Mouse (Mus musculus): ENCODE data around the gene Stab1. TPM values are rescaled to one million over a fixed set of nuclear protein-coding genes. Genes with fewer than 3 reads are reported as not detected.

The Stab1 gene
- polyA plus RNA-seq, 1 experiment = 41.5 TPM

DNA sequence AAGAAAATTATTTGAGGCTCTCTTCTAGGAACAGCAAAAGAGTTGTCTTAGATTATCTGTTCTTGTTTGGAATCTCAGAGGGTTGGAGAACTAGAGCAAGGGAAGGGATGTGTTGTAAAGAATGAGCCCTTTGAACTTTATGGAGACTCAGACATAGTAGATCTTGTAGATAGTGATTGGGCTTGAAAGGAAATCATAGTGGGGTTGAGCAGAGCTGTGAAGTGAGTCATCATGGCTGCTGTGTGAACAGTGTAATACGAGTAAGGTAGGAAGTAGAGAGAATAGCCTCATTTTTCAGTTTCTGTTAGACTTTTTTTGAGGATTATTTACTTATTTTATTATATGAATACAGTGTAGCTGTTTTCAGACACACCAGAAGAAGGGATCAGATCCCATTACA lies 78.5 kb downstream of the Stab1 start:
- Histone ChIP-seq H3K27ac (ENCODE audit: insufficient read depth, low read depth, low read length) (no peak overlapping the region), H3K4me3 (ENCODE audit: insufficient read depth, low read depth, low read length) (no peak overlapping the region), H3K27me3 (replicated peaks; ENCODE audit: control insufficient read depth, insufficient read depth, low read length) (no peaks in the 10 kb centered on the region), H3K4me1 (ENCODE audit: control insufficient read depth, insufficient read depth, low read length) (no peaks in the 10 kb centered on the region), H3K36me3 (ENCODE audit: control insufficient read depth, insufficient read depth, low read length) (peaks cover 5% of the 10 kb centered on the region)
- no peak for TF ChIP-seq CTCF (conservative IDR thresholded peaks at IDR 0.05; ENCODE audit: insufficient read depth, insufficient read length, low read depth, low read length)
- TF ChIP-seq POLR2A (IDR thresholded peaks at IDR 0.05; ENCODE audit: low read depth, low read length) = no peak
- DNase-seq = no peak
- 76% methylated on average over 1 of the region's 1 CpGs for WGBS

Other genes with a start within 250 kb of the Stab1 start
- 0.43 and 0.56 TPM in 2 replicates for gene Itih3, start 244.9 kb downstream of the Stab1 start, polyA plus RNA-seq (2012; rRNA removed)
- gene Itih1, start 225.4 kb downstream of the Stab1 start, polyA plus RNA-seq (2012; rRNA removed) = 1.1 and 1.3 TPM in 2 replicates
- 5.3 and 6.2 TPM in 2 replicates for gene Nek4, start 217.3 kb downstream of the Stab1 start, polyA plus RNA-seq (2012; rRNA removed)
- 14.9 and 17.6 TPM in 2 replicates for gene Glt8d1, start 167.2 kb downstream of the Stab1 start, polyA plus RNA-seq (2012; rRNA removed)
- gene Spcs1, start 167.0 kb downstream of the Stab1 start, polyA plus RNA-seq (2012; rRNA removed) = 194 and 262 TPM in 2 replicates
- gene Pbrm1, start 149.5 kb downstream of the Stab1 start, polyA plus RNA-seq (2012; rRNA removed) = 10.3 and 11.2 TPM in 2 replicates
- 10.1 and 14.3 TPM in 2 replicates for gene Gnl3, start 149.5 kb downstream of the Stab1 start, polyA plus RNA-seq (2012; rRNA removed)
- 128 and 158 TPM in 2 replicates for gene Smim4, start 39.7 kb downstream of the Stab1 start, polyA plus RNA-seq (2012; rRNA removed)
- gene Nt5dc2, start 37.6 kb downstream of the Stab1 start, polyA plus RNA-seq (2012; rRNA removed) = 56.2 and 62.4 TPM in 2 replicates
- 2.1 and 9.1 TPM in 2 replicates for gene Tnnc1, start 39.7 kb upstream of the Stab1 start, polyA plus RNA-seq (2012; rRNA removed)
- gene Nisch, start 48.3 kb upstream of the Stab1 start, polyA plus RNA-seq (2012; rRNA removed) = 244 and 277 TPM in 2 replicates
- 34.2 and 38.8 TPM in 2 replicates for gene Sema3g, start 49.2 kb upstream of the Stab1 start, polyA plus RNA-seq (2012; rRNA removed)
- 7.3 and 7.5 TPM in 2 replicates for gene Phf7, start 82.7 kb upstream of the Stab1 start, polyA plus RNA-seq (2012; rRNA removed)
- gene Bap1, start 82.8 kb upstream of the Stab1 start, polyA plus RNA-seq (2012; rRNA removed) = 58.9 and 65.9 TPM in 2 replicates
- gene Dnah1, start 155.3 kb upstream of the Stab1 start, polyA plus RNA-seq (2012; rRNA removed) = 0.35 and 0.41 TPM in 2 replicates
- gene Capn7, start 168.0 kb upstream of the Stab1 start, polyA plus RNA-seq (2012; rRNA removed) = 13.6 and 16.2 TPM in 2 replicates